Mouse (Mus musculus): ENCODE data around the gene AU040320.

DNA sequence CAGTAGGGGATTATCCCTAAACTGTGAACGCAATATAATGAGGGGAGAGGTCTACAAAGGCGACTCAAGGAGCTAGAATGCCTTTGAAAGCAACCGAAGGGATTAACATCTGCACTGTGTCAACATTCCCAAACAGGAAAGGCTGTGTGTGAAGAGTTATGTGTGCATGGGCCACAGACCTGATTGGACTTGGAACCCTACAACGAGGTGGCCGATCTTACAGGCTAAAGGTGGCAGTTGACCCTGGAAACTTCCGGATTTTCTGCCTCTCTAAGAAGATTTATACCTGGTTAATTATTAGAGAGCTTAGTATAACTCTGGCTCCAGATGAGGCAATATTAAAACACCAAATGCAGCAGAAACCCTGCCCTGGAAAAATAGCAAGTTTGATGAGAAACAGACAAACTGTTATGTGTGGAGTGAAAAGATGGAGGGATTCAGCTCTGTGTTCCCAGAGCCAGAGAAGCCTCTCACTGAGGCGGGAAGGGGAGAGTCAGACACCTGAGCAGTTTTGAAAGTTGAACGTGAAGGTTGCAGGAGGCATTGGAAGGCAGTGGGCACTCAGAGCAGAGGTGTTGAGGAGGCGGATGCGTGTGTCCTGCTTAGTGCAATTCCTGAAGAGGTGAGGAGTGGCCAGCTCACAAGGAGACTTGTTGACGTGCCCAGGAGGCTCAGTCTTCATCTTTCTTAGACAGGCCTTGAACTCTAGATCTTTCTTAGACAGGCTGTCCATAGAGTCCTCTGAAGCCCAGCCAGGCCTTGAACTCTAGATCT, 9.4 kb downstream of the AU040320 start:
- no peak for TF ChIP-seq CTCF (IDR thresholded peaks at IDR 0.05; ENCODE audit: insufficient read depth, low read depth, low read length)
- TF ChIP-seq POLR2A (IDR thresholded peaks at IDR 0.05; ENCODE audit: insufficient read depth, low read depth, low read length), result no peak
